Mouse (Mus musculus) spleen, postnatal 36 days (tissue): ENCODE results near the gene Prim2.
A peak's percentile ranks its signal among the peaks of the same experiment; 100 is the strongest.
"Not testable (repeated sequence)": the region's sequence is repeated elsewhere in the genome, so short reads cannot be mapped to it uniquely, and the experiment has no call there.

Experiments used
- DNase-seq, 2 experiments: peaks; one replicate each; pipeline ENCODE4 v3.0.0; 2022; ENCODE audit warnings: low spot score in 2 of 2, mixed read lengths in 1 of 2

Prim2 gene

GRCm38 (mm10) chr1:33650875-33651274 lies 18.7 kb downstream of the Prim2 start:
- DNase-seq = no peak

GRCm38 (mm10) chr1:33649534-33650108 lies 20.0 kb downstream of the Prim2 start:
- DNase-seq = no peak

GRCm38 (mm10) chr1:33649021-33649420 lies 20.6 kb downstream of the Prim2 start:
- DNase-seq = no peak

- no peak for DNase-seq
These were observed 21.9 kb downstream of the Prim2 start for GRCm38 (mm10) chr1:33647661-33648060.

GRCm38 (mm10) chr1:33647173-33647572 lies 22.4 kb downstream of the Prim2 start:
- DNase-seq = no peak

GRCm38 (mm10) chr1:33645689-33646088 lies 23.9 kb downstream of the Prim2 start:
- no peak for DNase-seq

- DNase-seq = no peak
These were observed 28.5 kb downstream of the Prim2 start for GRCm38 (mm10) chr1:33641139-33641538.

- DNase-seq = no peak
These were observed 29.5 kb downstream of the Prim2 start for GRCm38 (mm10) chr1:33640089-33640488.

- no peak for DNase-seq
These were observed 30.4 kb downstream of the Prim2 start for GRCm38 (mm10) chr1:33639234-33639633.

GRCm38 (mm10) chr1:33637827-33638226 lies 31.8 kb downstream of the Prim2 start:
- DNase-seq = no peak

GRCm38 (mm10) chr1:33636421-33637195 lies 33.0 kb downstream of the Prim2 start:
- no peak for DNase-seq

GRCm38 (mm10) chr1:33631002-33631618 lies 38.5 kb downstream of the Prim2 start:
- DNase-seq = not testable (repeated sequence)

GRCm38 (mm10) chr1:33627803-33628202 lies 41.8 kb downstream of the Prim2 start:
- no peak for DNase-seq

GRCm38 (mm10) chr1:33627070-33627469 lies 42.5 kb downstream of the Prim2 start:
- DNase-seq = no peak

GRCm38 (mm10) chr1:33624900-33625299 lies 44.7 kb downstream of the Prim2 start:
- peak in 1 of 2 experiments; percentile 12 for DNase-seq

GRCm38 (mm10) chr1:33624441-33624840 lies 45.2 kb downstream of the Prim2 start:
- no peak for DNase-seq

GRCm38 (mm10) chr1:33621791-33622190 lies 47.8 kb downstream of the Prim2 start:
- no peak for DNase-seq

- no peak for DNase-seq
These were observed 49.4 kb downstream of the Prim2 start for GRCm38 (mm10) chr1:33620091-33620788.

- not testable (repeated sequence) for DNase-seq
These were observed 53.0 kb downstream of the Prim2 start for GRCm38 (mm10) chr1:33616642-33617041.

GRCm38 (mm10) chr1:33612100-33612499 lies 57.5 kb downstream of the Prim2 start:
- no peak for DNase-seq

- no peak for DNase-seq
These were observed 59.4 kb downstream of the Prim2 start for GRCm38 (mm10) chr1:33610026-33610721.

- DNase-seq = no peak
These were observed 61.5 kb downstream of the Prim2 start for GRCm38 (mm10) chr1:33608133-33608532.
